Mouse (Mus musculus): ENCODE results near the gene Pafah2.

Pafah2 gene

GRCm38 (mm10) chr4:134421971-134422370, 25.9 kb downstream of the Pafah2 start:
- DNase-seq (ENCODE audit: extremely low read depth, low read depth): no peak

GRCm38 (mm10) chr4:134423949-134424348, 27.8 kb downstream of the Pafah2 start:
- no peak for DNase-seq (ENCODE audit: extremely low read depth, low read depth)

- no peak for DNase-seq (ENCODE audit: extremely low read depth, low read depth)
Measured at GRCm38 (mm10) chr4:134425088-134425487, 29.0 kb downstream of the Pafah2 start.

- no peak for DNase-seq (ENCODE audit: extremely low read depth, low read depth)
Measured at GRCm38 (mm10) chr4:134430381-134431004, 34.4 kb downstream of the Pafah2 start.

GRCm38 (mm10) chr4:134432686-134433360, 36.7 kb downstream of the Pafah2 start:
- no peak for DNase-seq (ENCODE audit: extremely low read depth, low read depth)

GRCm38 (mm10) chr4:134436185-134436584, 40.1 kb downstream of the Pafah2 start:
- no peak for DNase-seq (ENCODE audit: extremely low read depth, low read depth)

- no peak for DNase-seq (ENCODE audit: extremely low read depth, low read depth)
Measured at GRCm38 (mm10) chr4:134436659-134437058, 40.5 kb downstream of the Pafah2 start.

GRCm38 (mm10) chr4:134439119-134439518, 43.0 kb downstream of the Pafah2 start:
- DNase-seq (ENCODE audit: extremely low read depth, low read depth): peak; percentile 53

GRCm38 (mm10) chr4:134439919-134440318, 43.8 kb downstream of the Pafah2 start:
- peak; percentile 28 for DNase-seq (ENCODE audit: extremely low read depth, low read depth)

- DNase-seq (ENCODE audit: extremely low read depth, low read depth): no peak
Measured at GRCm38 (mm10) chr4:134442216-134442615, 46.1 kb downstream of the Pafah2 start.

GRCm38 (mm10) chr4:134443589-134443988, 47.5 kb downstream of the Pafah2 start:
- DNase-seq (ENCODE audit: extremely low read depth, low read depth): no peak

GRCm38 (mm10) chr4:134444949-134445348, 48.8 kb downstream of the Pafah2 start:
- no peak for DNase-seq (ENCODE audit: extremely low read depth, low read depth)

GRCm38 (mm10) chr4:134445489-134445888, 49.4 kb downstream of the Pafah2 start:
- DNase-seq (ENCODE audit: extremely low read depth, low read depth): no peak

- no peak for DNase-seq (ENCODE audit: extremely low read depth, low read depth)
Measured at GRCm38 (mm10) chr4:134447966-134448365, 51.8 kb downstream of the Pafah2 start.

- DNase-seq (ENCODE audit: extremely low read depth, low read depth): no peak
Measured at GRCm38 (mm10) chr4:134449595-134450391, 53.7 kb downstream of the Pafah2 start.

- no peak for DNase-seq (ENCODE audit: extremely low read depth, low read depth)
Measured at GRCm38 (mm10) chr4:134450392-134451195, 54.5 kb downstream of the Pafah2 start.

GRCm38 (mm10) chr4:134451484-134451883, 55.4 kb downstream of the Pafah2 start:
- DNase-seq (ENCODE audit: extremely low read depth, low read depth): no peak

GRCm38 (mm10) chr4:134453619-134454400, 57.7 kb downstream of the Pafah2 start:
- no peak for DNase-seq (ENCODE audit: extremely low read depth, low read depth)

GRCm38 (mm10) chr4:134455310-134455709, 59.2 kb downstream of the Pafah2 start:
- DNase-seq (ENCODE audit: extremely low read depth, low read depth): no peak

- DNase-seq (ENCODE audit: extremely low read depth, low read depth): no peak
Measured at GRCm38 (mm10) chr4:134457130-134457825, 61.2 kb downstream of the Pafah2 start.
